Mouse (Mus musculus) forebrain, embryonic 11.5 days (tissue): ENCODE data around the gene Zfp354a. TPM values are rescaled to one million over a fixed set of nuclear protein-coding genes. Genes with fewer than 3 reads are reported as not detected.

ENCODE experiments used
- ATAC-seq: fragments of 200-750 bp; cut with Nextera tagmentation; replicated peaks from 2 replicates; pipeline ENCODE4 v1.8.0; 2017; ENCODE audit warnings: moderate TSS enrichment; ENCODE audit not compliant: low FRiP score
- DNase-seq: peaks from one replicate; pipeline ENCODE4 v3.0.0-alpha.2; 2017; ENCODE audit warnings: low spot score
- H3K27ac ChIP-seq: fragments of 300-500 bp; sonication (generic); 2 replicates; pipeline ENCODE4 v1.5.1; 2014; ENCODE audit warnings: low read depth, low read length
- H3K27me3 ChIP-seq: fragments of 300-500 bp; sonication (generic); 2 replicates; pipeline ENCODE4 v1.6.1; 2014; ENCODE audit warnings: mild to moderate bottlenecking, low read length, mixed read lengths; ENCODE audit not compliant: control insufficient read depth, insufficient read depth
- H3K36me3 ChIP-seq: fragments of 300-500 bp; sonication (generic); 2 replicates; pipeline ENCODE4 v1.6.1; 2014; ENCODE audit warnings: mild to moderate bottlenecking, low read length, moderate library complexity, mixed read lengths; ENCODE audit not compliant: control insufficient read depth, insufficient read depth
- H3K4me1 ChIP-seq: fragments of 300-500 bp; sonication (generic); replicated peaks from 2 replicates; pipeline ENCODE4 v1.6.1; 2014; ENCODE audit warnings: low read length, mixed read lengths; ENCODE audit not compliant: control insufficient read depth, insufficient read depth
- H3K4me2 ChIP-seq: fragments of 300-500 bp; sonication (generic); 2 replicates; pipeline ENCODE4 v1.6.1; 2014; ENCODE audit warnings: low read depth, mild to moderate bottlenecking, low read length, moderate library complexity, mixed read lengths; ENCODE audit not compliant: severe bottlenecking
- H3K4me3 ChIP-seq: fragments of 300-500 bp; sonication (generic); 2 replicates; pipeline ENCODE4 v1.5.1; 2014; ENCODE audit warnings: low read depth, low read length
- H3K9ac ChIP-seq: fragments of 300-500 bp; sonication (generic); 2 replicates; pipeline ENCODE4 v1.6.1; 2014; ENCODE audit warnings: low read length
- H3K9me3 ChIP-seq: fragments of 300-500 bp; sonication (generic); 2 replicates; pipeline ENCODE4 v1.6.1; 2016; ENCODE audit warnings: low read length, mixed read lengths; ENCODE audit not compliant: control insufficient read depth
- WGBS: fragments of 180-500 bp; shearing (Covaris S2); extraction: QIAGEN DNeasy Blood & Tissue Kit; methylation state at CpG from one replicate; pipeline ENCODE4 v1.1.7; 2014; 5-methylcytosine and 5-hydroxymethylcytosine counted together
- polyA plus RNA-seq: library from polyadenylated mRNA; unstranded; fragments of >200 nt; fragmentation: Nextera tagmentation; extraction: Ambion mirVana; gene quantifications from 2 replicates; pipeline ENCODE4 v1.2.1, GENCODE M21; 2014

The Zfp354a gene
- polyA plus RNA-seq, 1 experiment from 2014 or later: 11.6 TPM

DNA sequence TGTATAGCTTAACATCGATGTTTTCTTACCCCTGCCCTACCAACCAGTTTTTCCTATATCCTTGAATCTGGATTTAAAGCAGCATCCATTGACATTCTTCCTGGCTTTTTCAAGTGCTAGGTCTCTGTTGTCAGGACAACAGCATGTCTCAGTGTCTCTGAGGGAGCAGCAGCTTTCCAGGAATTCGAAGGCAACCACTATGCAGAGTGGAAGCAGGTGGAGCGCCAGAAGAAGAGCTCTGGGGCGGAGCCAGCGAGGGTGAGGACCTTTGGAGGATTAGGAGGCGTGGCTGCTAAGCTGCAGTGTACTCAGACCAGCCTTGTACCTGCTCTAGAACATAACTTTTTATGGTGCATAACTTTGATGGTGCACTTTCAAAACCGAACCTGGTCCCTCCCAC is 25.5 kb downstream of the Zfp354a start:
- Histone ChIP-seq H3K27ac (no peak overlapping the region), H3K4me2 (no peak overlapping the region), H3K27me3 (no peaks in the 10 kb centered on the region), H3K9me3 (no peaks in the 10 kb centered on the region), H3K36me3 (no peaks in the 10 kb centered on the region), H3K9ac (no peak overlapping the region), H3K4me3 (no peak overlapping the region), H3K4me1 (no peaks in the 10 kb centered on the region)
- ATAC-seq (no peak), DNase-seq (no peak)
- WGBS: 53% methylated on average over 7 of the region's 7 CpGs

DNA sequence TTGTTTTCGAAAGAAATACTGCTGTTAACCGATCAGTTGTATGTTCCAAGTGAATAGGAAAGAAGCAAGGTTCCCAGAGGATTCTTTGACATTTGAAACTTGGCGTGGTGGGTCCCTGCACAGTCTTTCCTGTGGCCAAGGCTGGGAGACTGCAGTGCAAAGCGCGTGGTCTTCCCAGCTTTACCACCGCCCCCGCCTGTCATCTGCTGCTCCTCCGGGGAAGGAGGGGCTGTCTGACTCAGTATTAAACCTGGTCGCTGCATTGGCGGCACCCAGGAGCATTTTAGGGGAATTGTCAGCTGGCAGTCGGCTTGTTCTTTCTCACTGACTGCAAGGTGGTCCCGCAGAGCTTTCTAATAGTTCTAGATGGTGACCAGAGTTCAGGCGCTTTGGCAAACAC is 26.2 kb downstream of the Zfp354a start:
- Histone ChIP-seq H3K4me1 (no peaks in the 10 kb centered on the region), H3K36me3 (no peaks in the 10 kb centered on the region), H3K27me3 (no peaks in the 10 kb centered on the region), H3K9me3 (no peaks in the 10 kb centered on the region), H3K9ac (no peak overlapping the region), H3K4me3 (no peak overlapping the region), H3K27ac (no peak overlapping the region), H3K4me2 (no peak overlapping the region)
- DNase-seq: no peak
- ATAC-seq: no peak
- 74% methylated on average over 13 of the region's 13 CpGs for WGBS

DNA sequence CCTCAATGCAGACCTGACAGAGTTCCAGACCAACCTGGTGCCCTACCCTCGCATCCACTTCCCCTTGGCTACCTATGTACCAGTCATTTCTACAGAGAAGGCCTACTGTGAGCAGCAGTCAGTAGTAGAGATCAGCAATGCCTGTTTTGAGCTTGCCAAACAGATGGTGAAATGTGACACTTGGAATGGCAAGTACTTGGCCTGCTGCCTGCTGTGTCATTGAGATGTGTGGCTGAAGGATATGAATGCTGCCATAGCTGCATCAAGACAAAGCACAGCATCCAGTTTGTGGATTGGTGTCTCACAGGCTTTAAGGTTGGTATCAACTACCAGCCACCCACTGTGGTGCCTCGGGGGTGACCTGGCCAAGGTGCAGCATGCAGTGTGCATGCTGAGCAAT is 48.2 kb downstream of the Zfp354a start:
- DNase-seq: no peak
- ATAC-seq: no peak

DNA sequence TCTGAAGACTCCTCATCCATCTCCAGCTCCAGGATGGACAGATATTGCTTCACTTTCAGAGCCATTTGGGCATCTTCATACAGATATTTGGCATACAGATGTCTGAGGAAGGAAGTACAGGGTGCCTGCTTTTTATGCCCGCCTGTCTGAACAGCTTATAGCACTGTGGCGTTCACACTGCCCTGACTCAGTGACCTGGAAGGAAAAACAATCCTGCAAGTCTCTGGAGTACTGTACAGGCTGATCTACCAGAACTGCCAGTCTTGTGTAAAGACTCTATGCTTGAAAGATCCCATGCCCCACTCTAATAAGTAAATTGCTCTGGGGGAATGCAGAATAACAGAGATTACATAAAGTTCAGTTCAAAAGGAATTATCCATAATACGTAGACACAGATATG is 51.6 kb downstream of the Zfp354a start:
- 78% methylated on average over 3 of the region's 3 CpGs for WGBS
- no peak overlapping the region for H3K9ac ChIP-seq
- DNase-seq: no peak
- H3K4me3 ChIP-seq: no peak overlapping the region
- no peaks in the 10 kb centered on the region for H3K4me1 ChIP-seq
- no peaks in the 10 kb centered on the region for H3K9me3 ChIP-seq
- ATAC-seq: no peak
- H3K36me3 ChIP-seq: no peaks in the 10 kb centered on the region
- H3K27me3 ChIP-seq: no peaks in the 10 kb centered on the region
- H3K27ac ChIP-seq: no peak overlapping the region
- H3K4me2 ChIP-seq: no peak overlapping the region

More for the DNA sequence above, 48.2 kb downstream of the Zfp354a start:
- Histone ChIP-seq H3K4me2 (no peak overlapping the region), H3K27me3 (no peaks in the 10 kb centered on the region), H3K4me3 (no peak overlapping the region), H3K27ac (no peak overlapping the region), H3K4me1 (no peaks in the 10 kb centered on the region), H3K9ac (no peak overlapping the region), H3K9me3 (no peaks in the 10 kb centered on the region), H3K36me3 (no peaks in the 10 kb centered on the region)
- 82% methylated on average over 2 of the region's 2 CpGs for WGBS

Other genes with a start within 250 kb of the Zfp354a start
- gene Zfp354c, start 231.5 kb upstream of the Zfp354a start, polyA plus RNA-seq: 37.7 and 41.7 TPM in 2 replicates
- 0.79 and 1.3 TPM in 2 replicates for gene Zfp879, start 217.7 kb upstream of the Zfp354a start, polyA plus RNA-seq
- not detected in 2 replicates for gene Grm6, start 208.6 kb upstream of the Zfp354a start, polyA plus RNA-seq
- 15.5 and 17.1 TPM in 2 replicates for gene Zfp454, start 171.6 kb upstream of the Zfp354a start, polyA plus RNA-seq
- 33.6 and 35.6 TPM in 2 replicates for gene Zfp2, start 143.1 kb upstream of the Zfp354a start, polyA plus RNA-seq
- 1.0 and 1.9 TPM in 2 replicates for gene Zfp354b, start 127.6 kb upstream of the Zfp354a start, polyA plus RNA-seq
- not detected in 2 replicates for gene 4933414I15Rik, start 115.5 kb upstream of the Zfp354a start, polyA plus RNA-seq
- not detected in 2 replicates for gene Prop1, start 105.5 kb upstream of the Zfp354a start, polyA plus RNA-seq
- gene Olfr1378, start 92.7 kb upstream of the Zfp354a start, polyA plus RNA-seq: not detected in 2 replicates
- gene Olfr1377, start 77.3 kb upstream of the Zfp354a start, polyA plus RNA-seq: not detected in 2 replicates
- not detected in 2 replicates for gene Olfr51, start 55.7 kb upstream of the Zfp354a start, polyA plus RNA-seq
- gene Olfr54, start 45.0 kb upstream of the Zfp354a start, polyA plus RNA-seq: not detected in 2 replicates
- gene Olfr1375, start 11.1 kb upstream of the Zfp354a start, polyA plus RNA-seq: not detected in 2 replicates
- gene Gm12569, start 161.2 kb downstream of the Zfp354a start, polyA plus RNA-seq: not detected in 2 replicates
- 128 and 142 TPM in 2 replicates for gene Clk4, start 202.5 kb downstream of the Zfp354a start, polyA plus RNA-seq
- 0.35 and 0.37 TPM in 2 replicates for gene BC049762, start 203.8 kb downstream of the Zfp354a start, polyA plus RNA-seq
- 7.5 and 8.5 TPM in 2 replicates for gene Col23a1, start 230.7 kb downstream of the Zfp354a start, polyA plus RNA-seq